Mouse (Mus musculus): ENCODE data around the gene Mcl1. TPM values are rescaled to one million over a fixed set of nuclear protein-coding genes. Genes with fewer than 3 reads are reported as not detected.

The Mcl1 gene
- polyA plus RNA-seq, 1 experiment from 2014 or later, result 52.4 TPM

DNA sequence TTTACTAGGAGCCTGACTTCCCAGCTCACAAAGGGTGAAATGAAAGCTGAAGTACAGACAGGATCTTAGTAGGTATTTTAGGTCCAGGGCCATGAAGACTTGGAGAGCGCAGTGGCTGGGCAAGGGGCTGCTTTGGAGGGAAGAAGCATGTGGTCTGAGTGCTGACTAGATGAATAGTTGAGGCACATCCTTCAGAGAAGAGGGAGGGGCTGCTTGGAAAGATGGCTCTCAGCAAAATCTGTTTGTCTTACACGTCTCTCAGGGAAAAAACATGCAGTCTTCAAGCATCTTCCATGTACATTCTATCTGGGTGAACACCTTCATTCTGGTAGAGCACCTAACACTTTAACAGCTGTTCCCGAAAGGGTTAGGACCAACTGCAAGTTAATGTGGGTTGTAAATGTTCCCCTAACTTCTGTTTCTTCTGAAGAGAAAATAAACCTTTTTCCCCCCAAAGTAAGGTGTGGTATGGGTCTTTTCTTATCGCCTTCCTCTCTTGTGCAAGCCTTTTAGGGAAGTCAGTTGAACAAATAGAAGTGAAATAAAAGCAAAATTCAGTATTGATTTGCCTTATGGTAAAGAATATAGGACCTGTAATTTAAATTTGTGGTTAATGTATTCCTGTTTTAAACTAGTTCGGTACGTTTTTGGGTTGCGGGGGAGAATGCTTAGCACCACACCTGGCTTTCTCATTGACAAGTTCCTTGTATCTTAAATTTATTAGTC is 4.3 kb downstream of the Mcl1 start:
- H3K4me1 ChIP-seq (replicated peaks; ENCODE audit: control insufficient read depth, insufficient read depth, low read length), result peaks cover 17% of the 10 kb centered on the region
- H3K27me3 ChIP-seq (replicated peaks; ENCODE audit: control insufficient read depth, insufficient read depth, low read length), result no peaks in the 10 kb centered on the region
- H3K27ac ChIP-seq (ENCODE audit: low read depth, low read length), result peak overlapping the region; percentile 73; the same call in 1 of the 2 replicates
- H3K9me3 ChIP-seq (ENCODE audit: control insufficient read depth), result no peaks in the 10 kb centered on the region
- 55% methylated on average over 7 of the region's 7 CpGs for WGBS
- ATAC-seq, result no peak
- H3K4me2 ChIP-seq (replicated peaks; ENCODE audit: low read depth), result peak overlapping the region; percentile 71
- H3K36me3 ChIP-seq (ENCODE audit: control insufficient read depth, insufficient read depth), result peaks cover 21% of the 10 kb centered on the region
- no peak for TF ChIP-seq CTCF (IDR thresholded peaks at IDR 0.05; ENCODE audit: low read depth)
- peak overlapping the region; percentile 7; the same call in 1 of the 2 replicates for H3K4me3 ChIP-seq (ENCODE audit: low read depth, low read length)
- H3K9ac ChIP-seq (ENCODE audit: low read depth, low read length), result peak overlapping the region; percentile 8; the same call in 1 of the 2 replicates

DNA sequence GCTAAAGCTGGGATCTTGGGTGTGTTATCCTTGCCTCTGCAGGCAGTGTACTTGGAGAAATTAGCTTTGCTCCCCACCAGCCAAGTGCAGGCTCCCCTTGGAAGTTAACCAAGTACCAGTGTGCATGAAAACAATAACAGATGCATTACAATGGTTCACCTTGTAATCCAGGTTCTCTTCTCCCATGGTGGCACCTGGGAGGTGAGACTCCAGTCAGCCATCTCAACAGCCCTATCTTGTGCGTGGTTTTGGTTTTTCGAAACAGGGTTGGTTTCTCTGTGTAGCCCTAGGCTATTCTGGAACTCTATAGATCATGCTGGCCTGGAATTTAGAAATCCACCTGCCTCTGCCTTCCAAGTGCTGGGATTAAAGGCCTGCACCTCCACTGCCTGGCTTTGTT is 4.9 kb downstream of the Mcl1 start:
- peaks cover 21% of the 10 kb centered on the region for H3K36me3 ChIP-seq (ENCODE audit: control insufficient read depth, insufficient read depth)
- H3K4me1 ChIP-seq (replicated peaks; ENCODE audit: control insufficient read depth, insufficient read depth, low read length), result peaks cover 17% of the 10 kb centered on the region
- no peak for TF ChIP-seq CTCF (IDR thresholded peaks at IDR 0.05; ENCODE audit: low read depth)
- no peak overlapping the region for H3K4me3 ChIP-seq (ENCODE audit: low read depth, low read length)
- ATAC-seq, result no peak
- H3K27me3 ChIP-seq (replicated peaks; ENCODE audit: control insufficient read depth, insufficient read depth, low read length), result no peaks in the 10 kb centered on the region
- no peak overlapping the region for H3K4me2 ChIP-seq (replicated peaks; ENCODE audit: low read depth)
- H3K27ac ChIP-seq (ENCODE audit: low read depth, low read length), result no peak overlapping the region
- WGBS, result 87% methylated on average over 2 of the region's 2 CpGs
- H3K9me3 ChIP-seq (ENCODE audit: control insufficient read depth), result no peaks in the 10 kb centered on the region
- no peak overlapping the region for H3K9ac ChIP-seq (ENCODE audit: low read depth, low read length)

DNA sequence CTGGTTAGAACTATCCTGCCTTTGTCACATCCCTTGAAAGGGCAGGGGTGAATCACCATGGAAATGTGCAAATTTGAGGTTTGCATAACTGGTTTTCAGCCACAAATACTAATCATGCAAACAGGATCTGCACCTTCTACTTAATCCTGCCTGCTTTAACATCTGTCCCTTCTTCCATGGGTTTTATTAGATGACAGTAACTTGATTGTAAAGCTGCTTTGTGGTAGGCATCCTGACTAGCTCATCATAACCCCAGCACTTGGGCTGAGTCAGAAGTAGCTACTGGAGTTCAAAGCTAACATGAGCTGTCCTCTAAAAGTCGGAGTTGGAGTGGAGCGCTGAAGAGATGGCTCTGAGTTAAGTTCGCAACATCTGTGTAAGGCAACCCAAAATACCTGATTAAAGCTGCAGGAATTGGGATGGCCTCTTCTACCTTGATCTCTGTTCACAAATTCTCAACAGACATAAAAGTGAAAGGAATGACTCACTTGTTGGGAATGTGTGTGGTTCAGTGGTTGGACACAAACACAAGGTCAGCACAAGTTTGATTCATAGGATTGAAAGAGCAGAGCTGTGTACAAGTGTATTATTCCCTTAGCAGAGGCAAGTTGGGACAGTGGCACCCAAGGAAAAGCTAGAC is 5.5 kb downstream of the Mcl1 start:
- H3K9ac ChIP-seq (ENCODE audit: low read depth, low read length), result no peak overlapping the region
- H3K4me3 ChIP-seq (ENCODE audit: low read depth, low read length), result no peak overlapping the region
- no peaks in the 10 kb centered on the region for H3K27me3 ChIP-seq (replicated peaks; ENCODE audit: control insufficient read depth, insufficient read depth, low read length)
- peaks cover 17% of the 10 kb centered on the region for H3K4me1 ChIP-seq (replicated peaks; ENCODE audit: control insufficient read depth, insufficient read depth, low read length)
- peaks cover 21% of the 10 kb centered on the region for H3K36me3 ChIP-seq (ENCODE audit: control insufficient read depth, insufficient read depth)
- ATAC-seq, result no peak
- TF ChIP-seq CTCF (IDR thresholded peaks at IDR 0.05; ENCODE audit: low read depth), result no peak
- H3K4me2 ChIP-seq (replicated peaks; ENCODE audit: low read depth), result no peak overlapping the region
- WGBS, result 85% methylated on average over 3 of the region's 3 CpGs
- H3K9me3 ChIP-seq (ENCODE audit: control insufficient read depth), result no peaks in the 10 kb centered on the region
- H3K27ac ChIP-seq (ENCODE audit: low read depth, low read length), result peak overlapping the region; percentile 47; the same call in 1 of the 2 replicates

DNA sequence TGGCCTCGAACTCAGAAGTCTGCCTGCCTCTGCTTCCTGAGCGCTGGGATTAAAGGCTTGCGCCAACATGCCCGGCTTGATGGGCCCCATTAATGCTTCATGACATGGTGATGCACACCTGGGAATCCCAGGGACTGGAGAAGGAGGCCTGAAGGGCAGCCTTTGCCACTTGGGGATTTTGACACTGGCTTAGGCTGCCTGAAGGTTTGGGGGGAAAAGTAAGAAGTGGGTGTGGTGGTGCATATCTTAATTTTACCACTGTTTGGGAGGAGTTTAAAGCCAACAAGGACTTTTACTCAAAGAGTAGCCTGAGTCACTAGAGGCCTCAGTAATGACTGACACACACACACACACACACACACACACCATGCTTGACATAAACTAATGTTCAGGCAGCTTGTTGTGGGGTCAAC is 6.4 kb downstream of the Mcl1 start:
- no peak for ATAC-seq
- TF ChIP-seq CTCF (IDR thresholded peaks at IDR 0.05; ENCODE audit: low read depth), result no peak
- Histone ChIP-seq H3K36me3 (ENCODE audit: control insufficient read depth, insufficient read depth) (peaks cover 21% of the 10 kb centered on the region), H3K9me3 (ENCODE audit: control insufficient read depth) (no peaks in the 10 kb centered on the region), H3K27me3 (replicated peaks; ENCODE audit: control insufficient read depth, insufficient read depth, low read length) (no peaks in the 10 kb centered on the region), H3K4me2 (replicated peaks; ENCODE audit: low read depth) (no peak overlapping the region), H3K9ac (ENCODE audit: low read depth, low read length) (no peak overlapping the region), H3K4me3 (ENCODE audit: low read depth, low read length) (no peak overlapping the region), H3K27ac (ENCODE audit: low read depth, low read length) (peak overlapping the region; percentile 47), H3K4me1 (replicated peaks; ENCODE audit: control insufficient read depth, insufficient read depth, low read length) (peaks cover 17% of the 10 kb centered on the region)
- 82% methylated on average over 4 of the region's 4 CpGs for WGBS

DNA sequence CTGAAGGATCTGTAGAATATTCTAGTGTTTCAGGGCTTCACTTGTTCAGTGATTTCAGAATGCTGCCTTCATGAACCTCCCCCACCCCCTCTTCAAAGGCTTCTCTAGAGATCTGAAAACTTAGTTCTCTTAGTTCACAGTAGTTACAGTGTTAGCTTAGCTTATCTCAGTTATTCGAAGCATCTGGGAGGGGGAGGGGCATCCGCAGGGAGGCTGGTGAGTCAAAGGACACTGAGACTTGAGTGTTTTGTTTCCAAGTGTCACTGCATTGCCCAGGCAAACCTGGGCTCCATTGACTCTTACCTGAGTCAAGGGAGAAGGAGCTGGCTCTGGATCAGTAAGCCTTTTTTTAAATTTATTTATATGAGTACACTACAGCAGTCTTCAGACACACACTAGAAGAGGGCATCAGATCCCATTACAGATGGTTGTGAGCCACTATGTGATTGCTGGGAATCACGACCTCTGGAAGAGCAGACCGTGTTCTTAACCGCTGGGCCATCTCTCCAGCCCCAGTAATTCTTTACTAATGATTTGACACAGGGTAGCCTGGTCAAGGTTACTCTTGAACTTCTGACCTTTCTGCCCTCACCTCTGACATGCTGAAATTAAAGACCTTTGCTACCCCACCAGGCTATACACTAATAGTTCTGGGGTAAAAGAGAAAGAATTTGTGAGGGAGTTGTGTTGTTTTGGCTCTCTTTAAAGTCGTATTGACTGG is 7.7 kb downstream of the Mcl1 start:
- Histone ChIP-seq H3K9me3 (ENCODE audit: control insufficient read depth) (no peaks in the 10 kb centered on the region), H3K36me3 (ENCODE audit: control insufficient read depth, insufficient read depth) (peaks cover 14% of the 10 kb centered on the region; the same call in 1 of the 2 replicates), H3K4me3 (ENCODE audit: low read depth, low read length) (no peak overlapping the region), H3K4me2 (replicated peaks; ENCODE audit: low read depth) (peak overlapping the region; percentile 4; the same call in 1 of the 2 replicates), H3K9ac (ENCODE audit: low read depth, low read length) (no peak overlapping the region), H3K27me3 (replicated peaks; ENCODE audit: control insufficient read depth, insufficient read depth, low read length) (no peaks in the 10 kb centered on the region), H3K27ac (ENCODE audit: low read depth, low read length) (peak overlapping the region; percentile 42; the same call in 1 of the 2 replicates), H3K4me1 (replicated peaks; ENCODE audit: control insufficient read depth, insufficient read depth, low read length) (peaks cover 17% of the 10 kb centered on the region)
- 15% methylated on average over 6 of the region's 6 CpGs for WGBS
- peak; percentile 34; the same call in 1 of the 2 replicates for ATAC-seq
- no peak for TF ChIP-seq CTCF (IDR thresholded peaks at IDR 0.05; ENCODE audit: low read depth)

DNA sequence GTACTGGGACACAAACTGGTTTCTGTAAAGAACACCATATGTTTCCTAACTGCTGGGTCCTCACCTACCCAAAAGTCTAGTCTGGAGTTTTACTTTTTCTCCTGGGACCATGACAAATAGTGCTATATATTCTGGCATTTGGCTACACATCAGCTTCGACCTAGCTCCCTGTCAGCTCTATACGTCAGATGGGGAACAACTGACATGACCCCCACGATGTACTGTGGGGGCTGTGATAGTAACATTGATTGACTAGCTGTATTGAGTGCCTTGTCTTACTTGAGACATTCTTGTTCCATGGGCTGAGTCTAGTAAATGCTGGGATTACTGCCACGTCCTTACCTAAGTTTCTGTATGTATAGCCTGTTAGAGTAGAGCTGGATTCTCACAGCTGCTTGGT is 8.9 kb downstream of the Mcl1 start:
- Histone ChIP-seq H3K36me3 (ENCODE audit: control insufficient read depth, insufficient read depth) (peaks cover 14% of the 10 kb centered on the region; the same call in 1 of the 2 replicates), H3K9ac (ENCODE audit: low read depth, low read length) (no peak overlapping the region), H3K27me3 (replicated peaks; ENCODE audit: control insufficient read depth, insufficient read depth, low read length) (no peaks in the 10 kb centered on the region), H3K4me2 (replicated peaks; ENCODE audit: low read depth) (peak overlapping the region; percentile 10; the same call in 1 of the 2 replicates), H3K4me3 (ENCODE audit: low read depth, low read length) (no peak overlapping the region), H3K9me3 (ENCODE audit: control insufficient read depth) (no peaks in the 10 kb centered on the region), H3K27ac (ENCODE audit: low read depth, low read length) (peak overlapping the region; percentile 77), H3K4me1 (replicated peaks; ENCODE audit: control insufficient read depth, insufficient read depth, low read length) (peaks cover 22% of the 10 kb centered on the region)
- ATAC-seq, result no peak
- 47% methylated on average over 4 of the region's 4 CpGs for WGBS
- no peak for TF ChIP-seq CTCF (IDR thresholded peaks at IDR 0.05; ENCODE audit: low read depth)

All from intestine, postnatal 0 days (tissue).